Mouse (Mus musculus): ENCODE data around the gene Ap1g1. TPM values are rescaled to one million over a fixed set of nuclear protein-coding genes. Genes with fewer than 3 reads are reported as not detected.
"Not testable (repeated sequence)": the region's sequence is repeated elsewhere in the genome, so short reads cannot be mapped to it uniquely, and the experiment has no call there.

The Ap1g1 gene
- polyA plus RNA-seq, 1 experiment from 2014 or later, result 39.1 TPM

GRCm38 (mm10) chr8:109751731-109752485 lies 26.4 kb upstream of the Ap1g1 start:
- no peak overlapping the region for H3K27ac ChIP-seq
- DNase-seq (ENCODE audit: low spot score), result no peak
- 94% methylated on average over 20 of the region's 20 CpGs for WGBS
- no peak overlapping the region for H3K9ac ChIP-seq
- no peaks in the 10 kb centered on the region for H3K36me3 ChIP-seq (replicated peaks; ENCODE audit: control insufficient read depth, insufficient read depth)
- H3K9me3 ChIP-seq (ENCODE audit: control insufficient read depth, low read length), result no peaks in the 10 kb centered on the region
- H3K4me3 ChIP-seq (replicated peaks; ENCODE audit: low read length), result no peak overlapping the region
- no peaks in the 10 kb centered on the region for H3K4me1 ChIP-seq (replicated peaks; ENCODE audit: control insufficient read depth, insufficient read depth, low read length)
- H3K4me2 ChIP-seq (replicated peaks), result no peak overlapping the region
- no peaks in the 10 kb centered on the region for H3K27me3 ChIP-seq (ENCODE audit: control insufficient read depth, insufficient read depth, low read length)
- ATAC-seq (ENCODE audit: low FRiP score), result no peak

DNA sequence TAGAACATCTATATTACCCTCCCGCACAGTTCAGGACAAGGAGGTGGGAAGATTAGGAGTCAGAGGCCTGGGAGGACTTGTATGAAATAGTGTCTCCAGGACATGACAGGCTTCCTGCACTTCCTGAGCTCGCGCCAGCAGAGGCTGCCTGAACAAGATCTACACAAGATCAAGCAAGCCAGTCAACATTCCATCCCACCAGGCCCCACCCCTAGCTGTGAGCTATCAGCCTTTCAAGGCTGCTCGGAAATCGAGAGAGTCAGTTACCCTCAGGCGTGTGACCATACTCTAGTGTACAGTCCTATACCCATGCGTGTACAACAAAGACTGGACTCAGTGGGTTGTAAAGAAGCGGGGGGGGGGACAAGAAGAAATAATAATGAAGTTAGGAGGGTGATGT lies 23.7 kb upstream of the Ap1g1 start:
- Histone ChIP-seq H3K9ac (no peak overlapping the region), H3K27me3 (ENCODE audit: control insufficient read depth, insufficient read depth, low read length) (no peaks in the 10 kb centered on the region), H3K36me3 (replicated peaks; ENCODE audit: control insufficient read depth, insufficient read depth) (no peaks in the 10 kb centered on the region), H3K4me3 (replicated peaks; ENCODE audit: low read length) (no peak overlapping the region), H3K4me1 (replicated peaks; ENCODE audit: control insufficient read depth, insufficient read depth, low read length) (no peaks in the 10 kb centered on the region), H3K4me2 (replicated peaks) (no peak overlapping the region), H3K27ac (no peak overlapping the region), H3K9me3 (ENCODE audit: control insufficient read depth, low read length) (no peaks in the 10 kb centered on the region)
- 90% methylated on average over 8 of the region's 8 CpGs for WGBS
- DNase-seq (ENCODE audit: low spot score) (no peak), ATAC-seq (ENCODE audit: low FRiP score) (no peak)

GRCm38 (mm10) chr8:109755554-109755953 lies 22.8 kb upstream of the Ap1g1 start:
- H3K27me3 ChIP-seq (ENCODE audit: control insufficient read depth, insufficient read depth, low read length); ATAC-seq (ENCODE audit: low FRiP score); H3K4me3 ChIP-seq (replicated peaks; ENCODE audit: low read length); H3K27ac ChIP-seq; DNase-seq (ENCODE audit: low spot score); H3K4me1 ChIP-seq (replicated peaks; ENCODE audit: control insufficient read depth, insufficient read depth, low read length); H3K36me3 ChIP-seq (replicated peaks; ENCODE audit: control insufficient read depth, insufficient read depth); H3K9me3 ChIP-seq (ENCODE audit: control insufficient read depth, low read length); H3K4me2 ChIP-seq (replicated peaks); H3K9ac ChIP-seq: not testable (repeated sequence)
- WGBS, result 85% methylated on average over 4 of the region's 4 CpGs

DNA sequence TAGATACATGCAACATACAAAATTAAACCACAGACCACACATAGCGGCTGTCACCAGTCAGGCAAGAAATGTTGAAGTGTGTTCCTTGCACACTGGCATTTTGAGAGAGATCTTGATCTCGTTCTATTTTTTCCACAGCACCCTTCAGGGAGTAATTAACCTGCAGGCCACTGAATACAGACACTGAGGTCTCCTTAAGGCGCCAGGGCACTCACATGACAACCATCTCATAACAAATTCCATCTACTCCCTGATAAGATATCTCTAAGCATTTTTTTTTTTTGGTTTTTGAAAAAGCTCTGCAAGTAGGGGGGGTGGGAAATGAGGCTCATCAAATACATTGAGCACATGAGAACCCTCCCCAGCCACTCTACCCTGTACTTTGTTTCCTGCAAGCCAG lies 21.5 kb upstream of the Ap1g1 start:
- Histone ChIP-seq H3K9ac (no peak overlapping the region), H3K27ac (no peak overlapping the region), H3K27me3 (ENCODE audit: control insufficient read depth, insufficient read depth, low read length) (no peaks in the 10 kb centered on the region), H3K36me3 (replicated peaks; ENCODE audit: control insufficient read depth, insufficient read depth) (no peaks in the 10 kb centered on the region), H3K9me3 (ENCODE audit: control insufficient read depth, low read length) (0 out of 2 replicates have a peak, but pooled peaks cover under 1% of the 10 kb centered on the region), H3K4me1 (replicated peaks; ENCODE audit: control insufficient read depth, insufficient read depth, low read length) (no peaks in the 10 kb centered on the region), H3K4me3 (replicated peaks; ENCODE audit: low read length) (no peak overlapping the region), H3K4me2 (replicated peaks) (no peak overlapping the region)
- ATAC-seq (ENCODE audit: low FRiP score) (no peak), DNase-seq (ENCODE audit: low spot score) (no peak)
- 74% methylated on average over 3 of the region's 3 CpGs for WGBS

- WGBS, result 91% methylated on average over 7 of the region's 7 CpGs
- no peak for DNase-seq (ENCODE audit: low spot score)
Observed at GRCm38 (mm10) chr8:109759426-109759825, 18.9 kb upstream of the Ap1g1 start.

DNA sequence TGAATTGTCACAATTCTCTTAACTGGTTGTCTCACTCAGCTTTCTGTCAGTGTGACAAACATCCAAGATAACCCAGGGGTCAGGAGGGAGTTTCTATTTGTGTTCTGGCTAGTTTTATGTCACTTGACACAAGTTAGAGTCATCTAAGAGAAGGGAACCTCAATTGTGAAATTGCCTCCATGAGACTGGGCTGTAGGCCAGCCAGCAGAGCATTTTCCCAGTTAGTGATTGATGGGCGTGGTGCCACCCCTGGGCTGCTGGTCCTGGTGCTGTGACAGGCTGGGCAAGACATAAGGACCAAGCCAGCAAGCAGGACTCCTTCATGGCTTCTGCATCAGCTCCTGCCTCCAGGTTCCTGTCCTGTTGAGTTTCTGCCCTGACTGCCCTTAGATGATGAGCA lies 18.1 kb upstream of the Ap1g1 start:
- H3K27ac ChIP-seq, result no peak overlapping the region
- no peak for DNase-seq (ENCODE audit: low spot score)
- peaks cover 7% of the 10 kb centered on the region; the same call in 1 of the 2 replicates for H3K9me3 ChIP-seq (ENCODE audit: control insufficient read depth, low read length)
- WGBS, result 58% methylated on average over 1 of the region's 1 CpGs
- H3K4me3 ChIP-seq (replicated peaks; ENCODE audit: low read length), result no peak overlapping the region
- no peak overlapping the region for H3K4me2 ChIP-seq (replicated peaks)
- no peaks in the 10 kb centered on the region for H3K36me3 ChIP-seq (replicated peaks; ENCODE audit: control insufficient read depth, insufficient read depth)
- no peaks in the 10 kb centered on the region for H3K4me1 ChIP-seq (replicated peaks; ENCODE audit: control insufficient read depth, insufficient read depth, low read length)
- ATAC-seq (ENCODE audit: low FRiP score), result no peak
- H3K9ac ChIP-seq, result no peak overlapping the region
- no peaks in the 10 kb centered on the region for H3K27me3 ChIP-seq (ENCODE audit: control insufficient read depth, insufficient read depth, low read length)

More at GRCm38 (mm10) chr8:109759426-109759825, 18.9 kb upstream of the Ap1g1 start:
- Histone ChIP-seq H3K27me3 (ENCODE audit: control insufficient read depth, insufficient read depth, low read length) (no peaks in the 10 kb centered on the region), H3K9me3 (ENCODE audit: control insufficient read depth, low read length) (peaks cover 7% of the 10 kb centered on the region; the same call in 1 of the 2 replicates), H3K27ac (no peak overlapping the region), H3K9ac (no peak overlapping the region), H3K4me2 (replicated peaks) (no peak overlapping the region), H3K4me1 (replicated peaks; ENCODE audit: control insufficient read depth, insufficient read depth, low read length) (no peaks in the 10 kb centered on the region), H3K4me3 (replicated peaks; ENCODE audit: low read length) (no peak overlapping the region), H3K36me3 (replicated peaks; ENCODE audit: control insufficient read depth, insufficient read depth) (no peaks in the 10 kb centered on the region)
- no peak for ATAC-seq (ENCODE audit: low FRiP score)

- ATAC-seq (ENCODE audit: low FRiP score) (no peak), DNase-seq (ENCODE audit: low spot score) (no peak)
- no peaks in the 10 kb centered on the region for H3K4me1 ChIP-seq (replicated peaks; ENCODE audit: control insufficient read depth, insufficient read depth, low read length)
- no peak overlapping the region for H3K9ac ChIP-seq
- H3K9me3 ChIP-seq (ENCODE audit: control insufficient read depth, low read length), result peaks cover 7% of the 10 kb centered on the region; the same call in 1 of the 2 replicates
- WGBS, result 93% methylated on average over 6 of the region's 6 CpGs
- no peak overlapping the region for H3K4me3 ChIP-seq (replicated peaks; ENCODE audit: low read length)
- no peak overlapping the region for H3K4me2 ChIP-seq (replicated peaks)
- H3K27me3 ChIP-seq (ENCODE audit: control insufficient read depth, insufficient read depth, low read length), result no peaks in the 10 kb centered on the region
- no peaks in the 10 kb centered on the region for H3K36me3 ChIP-seq (replicated peaks; ENCODE audit: control insufficient read depth, insufficient read depth)
- H3K27ac ChIP-seq, result no peak overlapping the region
Observed at GRCm38 (mm10) chr8:109764031-109764430, 14.3 kb upstream of the Ap1g1 start.

DNA sequence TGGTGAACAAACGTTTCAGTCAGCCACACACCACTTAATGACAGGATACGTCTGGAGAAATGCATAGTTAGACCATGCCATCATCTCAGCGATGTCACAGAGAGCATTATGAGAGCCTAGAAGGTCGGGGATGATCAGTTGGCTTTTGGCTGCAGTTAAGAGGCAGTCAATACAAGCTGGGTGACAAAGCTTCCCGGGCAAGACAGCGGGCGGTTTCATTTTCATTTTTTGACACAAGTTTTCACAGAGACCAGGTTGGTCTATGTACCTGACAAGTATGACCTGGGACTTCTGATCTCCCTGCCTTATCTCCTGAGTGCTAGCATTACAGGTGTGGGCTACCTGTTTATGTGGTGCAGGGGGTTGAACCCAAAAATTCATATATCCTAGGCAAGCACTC lies 12.3 kb upstream of the Ap1g1 start:
- no peak for ATAC-seq (ENCODE audit: low FRiP score)
- Histone ChIP-seq H3K4me3 (replicated peaks; ENCODE audit: low read length) (no peak overlapping the region), H3K27ac (no peak overlapping the region), H3K9me3 (ENCODE audit: control insufficient read depth, low read length) (peaks cover 7% of the 10 kb centered on the region; the same call in 1 of the 2 replicates), H3K4me2 (replicated peaks) (no peak overlapping the region), H3K27me3 (ENCODE audit: control insufficient read depth, insufficient read depth, low read length) (no peaks in the 10 kb centered on the region), H3K36me3 (replicated peaks; ENCODE audit: control insufficient read depth, insufficient read depth) (no peaks in the 10 kb centered on the region), H3K4me1 (replicated peaks; ENCODE audit: control insufficient read depth, insufficient read depth, low read length) (no peaks in the 10 kb centered on the region), H3K9ac (no peak overlapping the region)
- 78% methylated on average over 7 of the region's 7 CpGs for WGBS
- no peak for DNase-seq (ENCODE audit: low spot score)

DNA sequence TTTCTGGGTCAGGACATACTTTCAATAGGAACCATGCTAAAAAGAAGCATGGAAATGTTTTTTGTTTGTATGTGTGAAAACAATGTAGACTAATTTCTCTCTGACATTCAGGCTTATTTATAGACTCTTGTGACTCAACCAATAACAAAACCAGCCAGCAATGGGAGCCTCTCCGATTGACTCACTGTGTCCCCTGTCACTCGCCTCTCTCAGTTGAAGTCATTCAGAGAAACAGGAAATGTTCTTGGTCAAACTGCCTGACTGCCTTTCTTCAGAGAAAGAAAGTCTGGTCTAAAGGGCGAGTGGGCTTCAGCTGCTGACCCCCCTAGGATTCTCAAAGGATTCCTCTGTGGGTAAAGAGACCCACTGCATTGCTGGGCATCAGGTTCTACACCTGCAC lies 5.2 kb upstream of the Ap1g1 start:
- 55% methylated on average over 3 of the region's 3 CpGs for WGBS
- Histone ChIP-seq H3K4me3 (replicated peaks; ENCODE audit: low read length) (no peak overlapping the region), H3K4me2 (replicated peaks) (no peak overlapping the region), H3K9ac (no peak overlapping the region), H3K4me1 (replicated peaks; ENCODE audit: control insufficient read depth, insufficient read depth, low read length) (no peaks in the 10 kb centered on the region; the same call in 1 of the 2 replicates), H3K27me3 (ENCODE audit: control insufficient read depth, insufficient read depth, low read length) (peaks cover 13% of the 10 kb centered on the region; the same call in 1 of the 2 replicates), H3K27ac (no peak overlapping the region), H3K36me3 (replicated peaks; ENCODE audit: control insufficient read depth, insufficient read depth) (no peaks in the 10 kb centered on the region), H3K9me3 (ENCODE audit: control insufficient read depth, low read length) (no peaks in the 10 kb centered on the region)
- ATAC-seq (ENCODE audit: low FRiP score) (no peak), DNase-seq (ENCODE audit: low spot score) (no peak)

Data from hindbrain, embryonic 14.5 days (tissue).